Mouse (Mus musculus) left cerebral cortex, postnatal 4 days (tissue): ENCODE results near the gene Prr36. TPM values are rescaled to one million over a fixed set of nuclear protein-coding genes. Genes with fewer than 3 reads are reported as not detected.

Source experiments
- DNase-seq: peaks from one replicate; pipeline ENCODE4 v3.0.0-alpha.2; 2022
- intact Hi-C: fragments of 180-260 bp; cut with DNase I; formaldehyde crosslinking; loops from one replicate; pipeline ENCODE4 v1.15.1; 2025
- total RNA-seq, 2 experiments: library from RNA; stranded (reverse); gene quantifications; 2 replicates each; pipeline ENCODE4 v1.2.3; 2021

The Prr36 gene
- total RNA-seq, 2 experiments from 2014 or later = 108 to 109 TPM

DNA sequence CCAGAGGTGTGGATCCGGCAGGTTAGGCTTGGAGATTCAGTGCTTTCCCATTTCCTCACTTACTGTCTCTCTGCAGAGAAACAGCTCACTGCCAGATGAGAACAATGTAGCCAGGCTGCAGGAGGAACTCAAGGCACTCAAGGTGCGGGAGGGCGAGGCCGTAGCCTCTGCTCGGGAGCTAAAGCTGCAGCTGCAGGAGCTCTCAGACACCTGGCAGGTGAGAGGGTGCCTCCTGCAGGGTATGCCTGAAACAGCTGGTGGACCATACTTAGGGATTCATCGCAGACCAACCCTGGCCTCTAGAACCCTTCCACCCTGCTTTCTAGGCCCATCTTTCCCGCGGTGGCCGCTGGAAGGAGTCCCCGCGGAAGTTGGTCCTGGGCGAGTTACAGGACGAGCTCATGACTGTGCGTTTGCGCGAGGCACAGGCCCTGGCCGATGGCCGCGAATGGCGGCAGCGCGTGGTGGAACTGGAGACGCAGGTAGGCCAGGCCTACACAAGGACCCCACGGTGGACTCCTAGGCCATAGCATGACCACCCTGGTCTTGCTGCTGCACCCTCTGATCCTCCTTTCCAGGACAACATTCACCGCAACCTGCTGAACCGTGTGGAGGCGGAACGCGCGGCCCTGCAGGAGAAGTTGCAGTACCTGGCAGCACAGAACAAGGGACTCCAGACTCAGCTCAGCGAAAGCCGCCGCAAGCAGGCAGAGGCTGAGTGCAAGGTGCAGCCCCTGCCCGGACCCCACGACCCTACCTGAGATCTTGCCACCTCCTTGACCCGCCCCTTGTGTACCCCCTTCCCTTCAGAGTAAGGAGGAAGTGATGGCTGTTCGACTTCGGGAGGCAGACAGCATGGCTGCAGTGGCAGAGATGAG, 11.8 kb downstream of the Prr36 start:
- no peak for DNase-seq
- intact Hi-C loops = no loop called here

DNA sequence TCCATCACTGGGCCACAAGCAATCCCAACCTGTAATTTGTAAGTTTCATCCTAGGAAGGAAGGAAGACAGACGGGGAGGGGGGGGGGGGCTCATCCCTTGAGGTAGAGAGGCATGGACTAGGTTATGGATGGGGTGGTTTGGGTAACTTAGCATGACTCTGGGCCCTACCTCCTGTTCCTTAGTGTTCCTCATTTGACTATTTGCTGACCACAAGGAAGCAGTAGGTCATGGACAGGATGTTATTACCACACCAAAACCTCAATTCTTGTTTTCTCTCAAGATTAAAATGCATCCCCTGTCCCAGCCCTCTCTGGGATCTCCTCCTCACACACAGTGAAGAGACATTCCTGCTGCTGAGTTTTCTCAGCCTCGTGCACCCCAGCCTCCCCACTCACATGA, 15.9 kb downstream of the Prr36 start:
- intact Hi-C loops = no loop called here
- DNase-seq = no peak

DNA sequence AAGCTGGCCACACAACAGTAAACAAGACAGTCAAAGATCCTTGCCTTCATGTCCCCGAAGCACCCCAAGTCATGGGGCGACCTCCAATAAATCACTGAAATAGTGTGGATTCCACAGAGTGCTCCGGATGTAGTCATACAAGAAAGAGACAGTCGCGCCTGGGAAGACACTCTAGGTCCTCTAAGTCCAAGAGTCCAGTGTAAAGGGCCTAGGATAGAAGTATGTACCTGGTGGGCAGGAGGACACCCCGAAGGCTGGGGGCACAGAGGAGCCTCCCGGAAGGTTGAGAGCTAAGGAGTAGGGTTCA, 23.7 kb downstream of the Prr36 start:
- no peak for DNase-seq
- intact Hi-C loops = no loop called here

DNA sequence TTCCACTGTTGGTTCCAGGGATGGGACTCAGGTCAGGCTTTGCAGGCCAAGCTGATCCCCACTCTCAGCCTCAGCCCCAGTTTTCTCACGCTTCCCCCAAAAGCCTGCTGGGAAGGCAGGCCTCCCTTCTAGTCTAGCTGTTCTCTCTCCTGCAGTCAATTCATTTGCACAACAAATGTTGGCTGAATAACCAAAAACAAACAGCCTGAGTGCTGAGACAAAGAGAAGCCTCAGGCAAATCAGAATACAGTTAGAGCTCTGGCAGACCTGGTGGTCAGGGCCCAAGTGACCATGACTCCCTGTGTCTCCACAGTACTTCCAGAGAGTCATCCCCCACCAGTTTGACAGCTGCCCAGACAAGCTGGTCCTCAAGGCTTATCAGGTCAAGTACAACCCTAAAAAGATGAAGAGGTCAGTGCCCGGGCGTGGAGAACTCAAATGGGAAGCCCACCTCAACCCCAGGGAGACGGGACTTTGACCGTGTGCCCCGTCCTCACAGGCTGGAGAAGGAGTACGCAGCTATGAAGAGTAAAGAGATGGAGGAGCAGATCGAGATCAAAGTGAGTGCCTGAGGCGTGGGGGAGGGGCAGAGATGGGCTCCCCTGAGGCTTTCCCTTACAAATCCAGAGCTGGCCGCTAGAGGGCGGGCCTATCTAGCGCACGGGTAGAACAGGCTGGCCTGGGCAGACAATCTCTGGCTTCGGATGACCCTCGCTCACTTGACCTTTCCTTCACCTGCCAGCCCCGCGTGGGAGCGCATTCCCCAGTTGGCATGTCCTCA, 24.3 kb downstream of the Prr36 start:
- peak; percentile 92 for DNase-seq
- intact Hi-C loops = no loop called here

DNA sequence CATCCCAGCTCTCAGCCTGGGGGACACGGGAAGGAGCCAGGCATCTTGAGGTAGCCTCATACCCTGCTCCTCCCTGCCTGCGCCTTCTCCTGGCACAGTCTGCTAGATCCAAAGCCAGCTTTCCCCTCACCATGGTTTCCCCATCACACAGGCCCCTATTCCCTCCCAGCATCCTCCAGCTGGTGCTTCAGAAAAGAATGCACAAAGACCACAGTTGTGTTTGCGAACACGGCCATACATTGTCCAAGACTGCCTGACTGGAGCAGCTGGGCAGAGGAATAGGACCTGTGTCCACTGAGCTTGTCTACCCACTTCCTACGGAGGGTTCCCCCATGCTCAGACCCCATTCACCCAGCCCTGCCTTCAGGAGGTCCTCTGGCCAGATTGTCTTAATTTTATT, 25.0 kb downstream of the Prr36 start:
- no peak for DNase-seq
- intact Hi-C loops = no loop called here

DNA sequence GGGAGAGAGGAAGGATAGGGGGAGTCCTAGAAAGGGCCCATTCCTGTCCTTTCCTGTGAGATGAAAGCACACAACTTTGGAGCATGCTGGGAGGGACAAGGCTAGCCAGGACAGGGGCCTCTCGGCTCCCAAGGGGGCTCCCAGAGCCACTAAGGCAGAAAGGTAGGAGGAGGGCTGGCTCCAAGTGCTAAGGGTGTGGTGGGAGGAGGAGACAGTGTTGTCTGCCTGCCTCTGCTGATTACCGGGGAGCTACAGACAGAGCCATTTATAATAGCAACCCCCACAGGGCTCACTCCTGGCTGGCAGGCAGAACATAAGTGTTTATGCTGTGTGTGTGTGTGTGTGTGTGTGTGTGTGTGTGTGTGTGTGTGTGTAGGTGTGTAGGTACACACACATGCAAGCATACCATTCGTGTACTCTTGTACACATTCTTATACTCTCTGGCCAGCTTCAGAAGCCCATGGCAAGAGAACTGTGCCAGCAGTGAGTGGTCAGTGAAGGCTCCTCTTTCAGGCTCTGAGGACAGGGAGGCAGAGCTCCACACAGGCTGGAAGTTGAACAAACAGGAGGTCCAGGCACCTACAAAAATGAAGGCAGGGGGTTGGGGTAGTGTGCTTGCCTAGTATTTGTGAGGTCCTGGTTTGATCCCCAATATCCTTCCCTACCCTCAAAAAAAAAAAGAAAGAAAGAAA, 28.1 kb downstream of the Prr36 start:
- intact Hi-C loops = no loop called here
- no peak for DNase-seq

DNA sequence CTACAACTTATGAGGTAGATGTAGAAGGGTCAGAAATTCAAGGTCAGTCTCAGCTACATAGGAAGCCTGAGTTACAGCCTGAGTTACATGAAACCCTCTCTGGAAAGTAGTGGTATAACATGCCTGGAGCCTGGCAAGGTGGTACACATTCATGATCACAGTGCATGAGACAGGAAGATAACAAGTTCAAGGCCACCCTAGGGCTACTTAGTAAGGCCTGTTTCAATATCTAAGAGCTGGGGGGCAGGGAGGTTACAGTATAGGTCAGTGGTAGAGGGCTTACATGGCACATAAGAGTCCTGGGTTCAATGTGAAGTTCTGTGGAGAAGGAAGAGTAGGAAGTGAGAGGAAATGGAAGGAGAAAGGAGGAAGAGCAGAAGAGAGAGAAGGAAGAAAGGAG, 28.7 kb downstream of the Prr36 start:
- intact Hi-C loops = no loop called here
- DNase-seq = no peak

DNA sequence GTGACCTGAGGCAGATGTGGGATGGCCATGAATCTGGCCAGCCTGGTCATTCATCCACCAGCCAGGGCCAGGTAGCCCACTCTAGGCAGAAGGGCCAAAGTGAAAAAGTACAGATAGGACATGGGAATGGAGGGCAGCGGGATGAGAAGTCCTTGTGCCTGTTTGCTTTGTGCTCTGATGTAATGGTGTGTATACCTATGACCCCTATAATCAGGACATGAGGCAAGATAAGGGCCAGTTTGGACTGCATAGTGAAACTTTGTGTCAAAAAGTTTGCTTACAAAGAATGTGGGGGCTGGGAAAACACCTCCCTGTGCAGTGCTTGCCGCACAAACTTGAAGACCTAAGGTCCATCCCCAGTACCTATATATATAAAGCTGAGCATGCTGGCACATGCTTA, 31.1 kb downstream of the Prr36 start:
- intact Hi-C loops = no loop called here

DNA sequence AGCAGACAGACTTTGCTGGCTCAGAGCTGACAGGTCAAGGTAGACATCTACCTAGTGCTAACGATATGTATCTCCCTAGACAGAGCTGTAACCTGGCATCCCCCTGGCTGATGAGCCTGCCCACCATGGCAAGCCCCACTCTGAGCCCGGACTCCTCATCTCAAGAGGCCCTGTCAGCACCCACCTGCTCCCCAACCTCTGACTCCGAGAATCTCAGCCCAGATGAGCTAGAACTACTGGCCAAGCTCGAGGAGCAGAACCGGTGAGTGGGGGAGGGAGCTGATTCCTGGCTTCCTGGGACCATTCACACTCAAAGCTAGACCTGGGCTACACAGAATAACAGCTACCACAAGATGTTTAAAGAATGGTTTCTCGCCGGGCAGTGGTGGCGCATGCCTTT, 33.9 kb downstream of the Prr36 start:
- intact Hi-C loops = no loop called here
- no peak for DNase-seq

More for the DNA sequence above, 31.1 kb downstream of the Prr36 start:
- DNase-seq = no peak

DNA sequence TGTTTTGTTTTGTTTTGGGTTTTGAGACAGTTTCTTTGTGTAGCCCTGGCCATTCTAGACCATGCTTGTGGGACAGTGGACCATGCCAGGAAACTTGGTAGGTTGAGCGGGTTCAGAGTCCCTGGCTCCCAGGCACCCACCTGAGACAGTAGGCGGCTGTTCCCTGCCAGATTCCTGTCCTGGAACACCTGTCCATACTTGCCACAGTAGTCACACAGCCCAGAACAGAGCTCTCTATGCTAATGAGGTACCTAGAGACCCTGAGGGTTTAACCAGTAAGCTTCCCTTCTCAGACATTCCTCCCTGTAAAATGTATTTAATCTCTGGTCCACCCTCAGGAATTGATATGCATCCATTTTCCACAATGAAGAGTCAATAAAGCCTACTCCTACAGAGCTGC, 43.2 kb downstream of the Prr36 start:
- intact Hi-C loops = no loop called here

DNA sequence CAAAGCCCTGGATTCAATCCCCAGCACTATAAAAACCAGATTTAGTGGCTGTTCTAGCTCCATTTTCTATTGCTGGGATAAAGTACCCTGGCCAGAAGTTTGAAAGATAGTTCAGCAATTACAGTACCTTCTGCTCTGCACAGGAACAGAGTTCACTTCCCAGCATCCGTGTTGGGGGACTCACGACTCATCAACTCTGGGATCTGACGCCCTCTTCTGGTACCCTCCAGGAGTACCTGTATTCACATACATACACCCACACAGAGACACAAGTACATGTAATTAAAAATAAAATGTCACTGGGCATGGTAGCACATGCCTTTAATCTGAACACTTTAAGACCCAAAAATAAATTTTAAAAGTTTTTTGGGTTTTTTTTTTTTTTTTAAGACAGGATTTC, 44.8 kb downstream of the Prr36 start:
- DNase-seq = no peak
- intact Hi-C loops = no loop called here

More for the DNA sequence above, 43.2 kb downstream of the Prr36 start:
- no peak for DNase-seq

DNA sequence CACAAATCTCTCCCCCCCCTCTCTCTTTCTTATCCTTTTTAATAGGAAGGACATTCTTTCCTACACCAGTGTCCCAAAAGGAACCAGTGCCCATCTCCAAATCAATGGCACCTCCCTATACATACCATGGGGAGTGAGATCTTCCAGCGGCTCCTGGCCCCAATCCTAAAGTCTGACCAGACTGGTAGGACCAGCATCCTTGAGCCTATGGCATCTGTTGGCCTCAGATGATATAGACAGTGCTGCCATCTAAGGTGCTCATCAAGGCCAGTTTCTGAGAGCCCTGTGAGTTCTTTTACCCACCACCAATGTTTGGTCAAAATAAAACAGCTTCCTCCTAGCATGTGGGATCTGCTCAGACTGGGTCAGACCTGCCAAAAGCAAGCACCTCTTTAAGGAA, 49.3 kb downstream of the Prr36 start:
- intact Hi-C loops = no loop called here
- no peak for DNase-seq

DNA sequence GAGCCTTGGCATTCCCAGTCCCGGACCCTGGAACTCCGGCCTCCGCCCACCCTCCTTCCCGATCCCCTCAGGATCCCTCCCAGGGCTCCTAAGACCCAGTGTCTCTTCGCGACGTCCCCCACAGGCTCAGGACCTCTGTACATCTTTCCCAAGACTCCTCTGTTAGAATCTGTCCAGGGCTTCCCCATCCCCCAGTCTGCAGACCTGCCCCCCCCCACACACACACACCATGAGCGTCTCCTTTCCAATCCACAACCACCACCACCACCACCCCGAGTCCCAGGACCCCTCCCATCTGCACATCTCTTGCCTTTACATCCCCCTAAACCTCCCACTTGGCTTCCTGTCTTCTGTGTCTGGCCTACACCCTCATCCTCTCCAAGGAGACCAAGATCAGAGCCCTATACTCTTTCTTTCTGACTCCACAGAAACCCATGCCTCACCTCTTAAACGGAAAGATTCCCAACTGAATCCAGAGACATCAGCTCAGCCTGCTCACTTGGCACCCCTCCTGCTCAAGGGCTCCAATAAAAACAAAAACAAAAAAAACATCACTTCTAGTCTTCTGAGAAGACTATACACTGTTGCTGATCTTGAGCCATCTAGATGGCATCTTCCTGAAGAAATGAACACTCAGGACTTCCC, 50.3 kb downstream of the Prr36 start:
- intact Hi-C loops = no loop called here
- DNase-seq = no peak

DNA sequence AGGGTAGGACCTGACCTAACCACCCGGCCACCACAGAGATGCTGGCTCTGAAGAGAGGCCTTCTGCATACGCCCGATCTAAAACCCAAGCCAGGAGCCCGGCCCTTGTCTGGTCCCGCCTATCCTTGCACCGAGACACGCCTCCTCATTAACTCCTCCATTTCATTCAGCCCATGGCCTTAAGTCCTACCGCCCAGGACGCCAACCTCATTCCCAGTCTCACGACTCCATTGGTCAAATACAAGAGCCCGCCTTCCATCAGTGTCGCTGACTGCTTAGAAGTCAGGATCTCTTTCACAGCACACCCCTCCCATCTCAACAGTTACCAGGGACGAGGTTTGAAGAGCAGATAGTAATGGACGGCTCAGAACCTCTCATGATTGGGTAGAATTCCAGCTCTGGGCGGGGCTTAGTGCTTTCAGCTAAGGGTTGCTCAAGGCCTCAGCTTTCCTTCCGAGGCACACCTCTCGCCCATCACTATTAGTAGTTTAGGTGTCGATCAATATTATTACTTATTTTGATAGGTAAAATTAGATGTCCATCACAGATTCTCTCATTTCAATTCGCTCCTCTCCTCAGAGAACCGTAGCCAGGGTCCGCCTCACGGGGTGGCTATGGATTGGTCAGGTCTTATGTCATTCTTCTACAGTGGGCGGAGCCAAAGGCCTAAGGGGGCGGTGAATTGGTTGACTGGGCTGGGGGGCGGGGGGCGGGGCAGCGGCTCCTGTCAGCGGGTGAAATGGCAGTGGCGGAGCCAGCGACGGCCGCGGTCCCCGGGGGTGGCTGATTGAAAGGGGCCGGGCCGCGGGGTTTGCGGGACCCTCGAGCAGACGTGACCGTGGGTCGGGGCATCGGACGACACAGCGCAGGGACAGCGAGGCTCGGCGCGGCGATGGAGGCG, 51.2 kb downstream of the Prr36 start, which contains the start of gene Evi5l:
Gene Evi5l, plus strand, starts transcription at position 716 of the 900 bp plus-strand sequence.
- intact Hi-C loops = no loop called here
- DNase-seq = peak; percentile 99

DNA sequence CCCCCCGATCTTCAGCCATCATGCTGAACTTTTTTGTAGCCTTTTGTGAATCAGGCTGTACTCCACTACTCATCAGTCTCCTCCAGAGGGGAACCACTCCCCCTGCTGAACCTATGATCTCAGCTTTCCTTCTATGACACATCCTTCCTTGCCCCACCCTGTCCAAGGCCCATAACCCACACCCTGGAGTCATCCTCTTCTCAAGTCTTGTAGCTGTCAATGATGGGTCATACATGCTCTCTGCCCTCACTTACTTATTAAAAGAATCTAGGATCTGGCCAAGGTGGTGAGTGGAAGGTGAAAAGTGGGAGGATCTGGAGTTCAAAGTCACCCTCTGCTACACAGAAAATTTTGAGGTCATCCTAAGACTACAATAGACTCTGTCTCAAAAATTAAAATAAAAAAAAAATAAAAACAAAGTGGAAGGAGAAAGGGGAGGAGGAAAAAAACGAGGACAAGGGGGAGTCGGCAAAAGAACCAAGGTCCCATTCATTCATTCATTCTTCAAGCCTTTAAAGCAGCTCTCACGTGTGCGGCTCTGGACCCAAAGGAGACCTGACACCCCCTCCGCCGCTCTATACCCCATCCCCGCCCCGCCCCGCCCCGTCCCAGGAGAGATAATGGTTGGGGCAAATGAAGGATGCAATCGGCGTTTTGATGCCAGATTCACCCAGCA, 51.9 kb downstream of the Prr36 start:
- intact Hi-C loops = no loop called here
- DNase-seq = no peak

DNA sequence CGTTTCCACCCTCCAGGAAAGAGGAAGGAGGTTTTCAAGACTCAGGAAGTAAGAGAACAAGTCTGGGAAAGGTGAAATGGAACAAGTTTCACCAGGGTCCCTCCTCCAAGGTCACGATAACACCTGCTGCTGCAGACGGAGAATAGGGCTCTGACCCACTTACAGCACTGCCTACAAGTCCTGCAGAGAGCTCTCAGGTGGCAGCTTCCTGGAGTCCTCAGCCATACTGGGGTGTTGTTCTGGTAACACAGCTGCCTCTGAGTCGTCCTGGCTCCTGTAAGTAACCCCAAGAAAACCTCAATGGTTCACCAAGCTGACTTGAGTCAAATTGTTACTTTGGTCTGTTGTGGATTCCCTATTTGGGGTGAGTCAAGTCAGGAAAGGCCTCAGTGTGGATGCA, 54.5 kb downstream of the Prr36 start:
- no peak for DNase-seq
- intact Hi-C loops = no loop called here
